Mouse (Mus musculus) cerebellum, postnatal 4 days (tissue): ENCODE results near the gene Mrtfb.
"Not testable (repeated sequence)": the region's sequence is repeated elsewhere in the genome, so short reads cannot be mapped to it uniquely, and the experiment has no call there.

Experiments used
- DNase-seq, 2 experiments: peaks; one replicate each; pipeline ENCODE4 v3.0.0; 2022; ENCODE audit warnings: low spot score in 2 of 2, mixed read lengths in 1 of 2

The Mrtfb gene

DNA sequence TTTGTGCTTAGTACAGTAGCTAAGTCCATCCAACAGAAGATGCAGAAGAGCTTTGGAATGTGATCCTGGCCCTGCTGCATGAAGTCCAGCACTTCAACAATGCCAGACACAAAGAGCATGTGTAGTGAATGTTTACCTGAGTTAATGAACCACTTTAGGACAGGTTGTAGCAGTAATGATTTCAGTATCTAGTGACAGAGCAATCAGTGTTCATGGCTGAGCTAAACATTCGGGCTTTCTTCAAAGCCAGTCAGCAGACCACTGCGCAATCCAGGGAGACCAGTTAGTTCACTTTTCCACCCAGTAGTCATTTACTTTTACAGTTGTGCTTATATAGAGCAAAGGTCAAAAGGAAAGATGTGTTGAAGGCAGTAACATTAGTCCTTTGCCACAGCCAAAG is 20.0 kb downstream of the Mrtfb start:
- no peak for DNase-seq

DNA sequence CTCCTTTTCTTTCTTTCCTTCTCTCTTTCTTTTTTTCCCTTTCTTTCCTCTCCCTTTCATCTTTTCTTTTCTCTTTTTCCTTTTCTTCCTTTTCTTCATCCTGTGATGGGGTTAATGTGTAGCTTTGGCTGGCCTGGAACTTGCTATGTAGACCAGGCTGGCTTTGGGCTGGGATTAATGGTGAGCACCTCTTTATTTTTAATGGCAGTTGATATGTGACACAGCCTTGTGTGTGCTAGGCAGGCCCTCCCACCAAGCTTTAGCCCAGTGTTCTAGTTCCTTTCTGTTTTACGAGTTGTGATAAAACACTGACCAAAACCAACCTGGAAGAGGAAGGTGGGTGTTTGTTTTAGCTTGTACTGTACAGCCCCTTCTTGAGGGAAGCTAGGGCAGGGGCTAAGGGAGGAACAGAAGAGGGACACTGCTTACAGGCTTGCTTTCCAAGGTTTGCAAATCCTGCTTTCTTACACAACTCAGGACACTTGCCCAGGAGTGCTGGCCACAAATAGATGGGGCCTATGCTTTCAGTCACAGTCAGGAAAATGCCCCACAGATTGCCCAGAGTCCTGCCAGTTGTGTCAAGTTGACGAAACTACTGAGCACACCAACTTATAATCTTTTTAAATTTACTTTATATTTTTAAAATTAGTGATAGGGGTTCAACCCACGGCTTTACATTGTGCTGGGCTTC is 20.6 kb downstream of the Mrtfb start:
- no peak for DNase-seq

DNA sequence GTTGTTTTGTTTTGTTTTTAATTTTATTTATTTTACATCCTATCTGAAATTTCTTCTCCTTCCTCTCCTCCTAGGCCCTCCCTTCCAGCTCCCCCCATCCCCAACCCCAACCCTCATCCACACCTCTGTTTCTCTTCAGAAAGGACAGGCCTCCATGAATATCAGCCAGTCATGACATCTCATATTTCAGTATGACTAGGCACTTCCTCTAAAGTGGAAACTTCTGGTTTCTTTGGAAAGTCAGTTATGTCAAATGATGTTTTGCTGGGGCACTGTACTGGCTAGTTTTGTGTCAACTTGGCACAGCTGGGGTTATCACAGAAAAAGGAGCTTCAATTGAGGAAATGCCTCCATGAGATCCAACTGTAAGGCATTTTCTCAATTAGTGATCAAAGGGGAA is 30.1 kb downstream of the Mrtfb start:
- not testable (repeated sequence) for DNase-seq

DNA sequence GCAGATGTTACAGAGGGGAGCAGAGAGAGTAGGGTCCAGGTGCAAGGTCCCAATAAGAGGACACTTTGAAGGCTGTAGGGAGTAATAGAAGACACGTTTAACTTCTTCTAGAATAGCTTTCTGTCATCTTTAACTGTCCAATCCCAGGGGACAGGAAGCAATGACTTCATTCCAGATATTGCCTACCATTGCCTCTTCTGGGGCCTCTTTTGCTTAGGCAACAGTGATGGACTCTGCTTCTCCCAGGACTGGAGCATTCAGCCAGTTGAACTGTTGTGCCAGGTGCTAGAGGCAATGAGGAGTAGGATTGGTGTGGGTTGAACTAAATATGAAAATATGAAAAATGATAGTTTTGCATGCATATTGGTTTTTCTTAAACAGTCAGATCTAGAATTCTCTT is 41.6 kb downstream of the Mrtfb start:
- DNase-seq = no peak

DNA sequence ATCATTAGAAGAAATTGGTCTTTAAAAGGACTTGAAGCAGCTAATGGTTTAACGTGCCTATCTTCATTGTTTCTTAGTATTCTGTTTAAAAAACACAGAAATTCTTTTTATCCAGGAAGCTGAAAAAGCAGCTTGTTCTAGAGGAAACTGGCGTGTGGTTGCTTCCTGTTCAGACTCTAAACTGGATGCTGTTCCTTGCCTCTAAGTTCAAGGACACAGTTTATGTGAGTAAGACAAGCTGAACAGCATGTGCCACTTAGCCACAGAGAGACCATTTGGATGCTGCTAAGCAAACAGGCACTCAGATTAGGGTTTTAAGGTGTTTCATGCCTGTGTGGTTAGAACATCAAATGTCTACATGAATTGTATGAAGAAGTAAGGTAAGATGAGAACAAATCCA is 42.7 kb downstream of the Mrtfb start:
- DNase-seq = no peak

DNA sequence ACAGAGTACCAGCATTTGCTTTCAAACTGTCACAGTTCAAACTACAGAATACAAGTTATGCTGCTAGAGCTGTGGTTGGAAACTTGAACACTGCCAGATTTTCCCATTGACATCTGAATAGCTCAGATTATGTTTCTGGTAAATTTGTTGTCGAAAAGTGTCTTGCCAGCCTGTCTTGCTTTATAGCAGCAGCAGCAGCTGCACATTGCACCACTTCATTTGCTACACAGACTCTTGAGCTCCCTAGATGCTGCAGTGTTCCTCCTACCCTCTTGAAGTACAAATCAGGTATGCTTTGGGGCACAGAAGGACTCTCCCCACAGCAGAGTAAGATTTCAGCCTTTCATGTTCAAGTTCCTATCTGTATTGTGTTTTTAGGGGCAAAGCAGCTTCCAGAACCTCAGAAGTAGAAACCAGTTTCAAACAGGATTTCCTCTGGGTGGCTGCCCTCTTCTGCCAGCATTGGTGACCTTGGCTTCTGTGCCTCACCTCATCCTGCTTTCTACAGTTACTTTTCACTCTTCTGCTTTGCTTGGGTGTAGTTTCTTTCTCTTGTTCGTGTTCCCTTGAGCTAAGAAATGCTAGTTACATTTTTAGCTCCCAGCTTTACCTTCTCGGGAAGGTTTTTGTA is 49.9 kb downstream of the Mrtfb start:
- DNase-seq = no peak

DNA sequence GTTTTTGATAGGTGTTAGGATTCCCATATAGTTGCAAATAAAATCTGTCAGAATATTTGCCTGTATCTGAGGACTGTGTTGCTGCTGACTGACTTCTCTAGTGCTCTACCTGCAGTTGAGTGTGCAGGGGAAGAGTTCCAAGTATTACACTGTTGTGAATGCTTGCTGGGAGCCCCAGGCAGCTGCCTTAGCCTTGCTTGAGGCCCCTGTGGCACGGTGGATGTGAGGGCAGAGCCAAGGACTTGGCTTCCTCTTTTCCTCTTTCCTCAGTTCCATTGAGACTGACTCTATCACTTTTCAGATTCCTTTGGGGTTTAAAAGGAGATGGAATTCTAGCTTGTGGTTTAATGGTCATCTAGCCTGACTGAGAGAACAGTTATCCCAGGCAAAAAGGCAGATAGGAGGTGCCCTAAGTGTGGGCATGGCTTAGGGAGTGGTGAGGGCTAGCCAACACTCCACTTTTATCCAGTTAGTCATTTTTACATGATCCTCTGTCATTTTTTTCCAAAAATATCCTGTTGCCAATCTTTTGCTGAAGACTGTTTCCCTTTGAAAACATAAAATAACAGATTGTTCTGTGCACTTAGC is 53.9 kb downstream of the Mrtfb start:
- no peak for DNase-seq

DNA sequence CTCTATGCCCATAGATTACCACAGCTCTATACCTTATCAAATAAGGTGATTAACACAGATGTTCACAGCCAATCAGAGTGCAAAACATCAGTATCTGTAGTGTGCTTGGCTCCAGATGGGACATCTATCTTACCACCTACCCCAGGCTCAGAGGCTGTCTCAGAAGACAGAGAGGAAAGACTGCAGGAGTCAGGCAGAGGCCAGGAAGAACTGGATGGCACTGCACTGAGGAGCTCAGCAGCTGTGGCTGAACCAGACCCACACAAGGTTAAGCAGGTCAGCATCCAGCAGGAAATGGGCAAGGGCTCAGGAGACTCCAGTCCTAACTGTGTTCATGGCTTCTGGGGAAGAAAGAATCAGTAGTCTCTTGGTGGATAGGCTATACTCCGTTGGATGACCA is 55.1 kb downstream of the Mrtfb start:
- no peak for DNase-seq

DNA sequence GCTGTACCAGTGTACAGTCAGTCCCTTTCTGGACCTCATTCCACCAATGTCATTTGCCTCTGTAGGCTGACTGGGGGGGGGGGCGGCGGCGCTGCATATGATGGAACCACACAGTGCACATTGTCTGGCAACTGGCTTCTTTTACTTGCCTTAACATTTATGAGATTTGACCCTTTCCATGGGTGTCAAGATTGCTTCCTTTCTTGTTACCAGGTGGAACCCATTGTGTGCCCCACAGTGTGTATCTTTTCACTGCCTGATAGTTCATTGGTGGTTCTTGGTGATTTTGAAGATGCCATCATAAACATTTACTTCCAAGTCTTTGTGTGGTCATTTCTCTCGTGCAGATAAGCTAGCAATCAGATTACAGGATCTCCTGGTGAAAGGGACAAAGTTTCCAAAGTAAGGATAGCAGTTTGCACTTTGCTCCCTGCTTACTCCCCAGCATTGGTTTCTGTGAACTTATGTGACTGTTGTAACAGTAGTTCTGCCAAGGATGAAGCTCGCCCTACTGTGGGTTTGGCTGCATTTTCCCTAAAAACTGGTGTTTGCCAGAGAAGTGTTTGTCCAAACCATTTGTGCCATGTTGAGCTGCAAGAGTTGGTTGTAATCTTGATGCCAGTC is 56.9 kb downstream of the Mrtfb start:
- DNase-seq = no peak

DNA sequence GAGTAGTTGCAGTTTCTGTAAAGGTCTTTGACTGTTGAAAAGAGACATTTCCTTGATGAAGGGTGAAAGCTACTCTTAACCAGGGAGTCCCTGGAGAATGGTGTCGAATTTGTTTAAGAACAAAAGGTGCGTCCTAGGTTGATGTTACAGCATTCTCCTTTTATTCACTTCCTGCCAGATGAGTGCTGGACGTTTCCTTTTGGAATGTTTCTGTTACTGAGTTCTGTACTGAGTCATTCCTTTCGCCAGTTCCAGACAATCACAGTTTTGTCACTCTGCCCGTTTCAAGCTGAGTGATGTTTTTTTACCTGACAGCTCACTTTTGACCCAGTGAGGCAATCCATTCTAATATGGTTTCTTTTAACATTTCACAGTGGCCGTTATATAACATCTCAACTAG is 67.5 kb downstream of the Mrtfb start:
- DNase-seq = no peak

DNA sequence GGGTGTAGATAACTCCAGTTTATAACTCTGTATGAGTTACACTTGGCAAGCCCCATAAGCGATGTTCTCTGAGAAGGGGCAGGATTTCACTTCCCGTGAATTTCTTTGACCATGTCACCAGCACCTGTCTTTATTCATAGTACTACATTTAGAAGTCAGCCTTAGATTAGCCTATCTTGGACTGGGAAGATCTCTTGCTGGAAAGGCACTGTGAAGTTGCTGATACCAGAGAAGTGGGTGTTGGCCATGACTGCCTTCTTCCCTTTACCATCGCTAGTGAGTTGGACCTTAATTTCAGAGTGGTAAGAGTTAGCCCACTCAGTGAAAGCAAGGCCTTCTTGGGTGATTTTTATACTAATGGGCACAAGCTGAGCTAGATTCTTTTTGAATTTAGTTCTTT is 70.3 kb downstream of the Mrtfb start:
- no peak for DNase-seq

DNA sequence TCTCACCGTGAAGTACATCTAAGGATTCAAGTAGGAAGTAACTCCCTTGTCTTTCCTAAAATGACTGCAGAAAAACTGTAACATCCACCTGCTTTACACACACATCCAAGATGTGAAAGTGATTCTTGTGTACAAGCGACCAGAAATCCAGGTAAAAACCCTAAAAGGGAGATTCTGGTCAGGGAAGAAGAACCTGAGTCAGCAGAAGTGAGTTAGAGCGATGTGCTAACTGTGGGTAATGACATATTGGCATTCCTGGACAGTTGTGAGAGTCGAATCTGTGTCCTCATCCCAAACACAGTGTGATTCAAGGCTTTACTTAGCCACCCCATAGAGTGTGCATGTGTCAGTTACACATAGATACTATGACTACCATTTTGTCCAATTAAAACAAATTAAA is 72.4 kb downstream of the Mrtfb start:
- no peak for DNase-seq

DNA sequence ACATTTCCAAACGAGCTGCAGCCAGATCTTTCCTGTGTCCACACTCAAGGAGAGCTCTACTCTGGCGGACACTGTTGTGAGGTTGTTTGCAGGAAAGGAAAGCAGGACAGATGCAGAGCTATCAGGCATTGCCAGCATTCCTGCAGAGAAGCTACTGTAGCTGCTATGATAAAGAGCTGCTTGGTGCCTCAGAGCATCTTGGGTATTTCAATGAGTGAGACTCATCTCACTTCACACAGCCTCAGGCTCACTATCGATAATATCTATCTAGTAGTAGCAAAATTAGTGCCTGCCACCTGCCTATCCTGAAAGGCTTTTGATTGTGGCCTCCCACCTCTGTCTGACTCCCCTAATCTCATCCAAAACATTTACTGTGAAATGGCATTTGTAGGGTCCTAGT is 73.4 kb downstream of the Mrtfb start:
- DNase-seq = no peak

DNA sequence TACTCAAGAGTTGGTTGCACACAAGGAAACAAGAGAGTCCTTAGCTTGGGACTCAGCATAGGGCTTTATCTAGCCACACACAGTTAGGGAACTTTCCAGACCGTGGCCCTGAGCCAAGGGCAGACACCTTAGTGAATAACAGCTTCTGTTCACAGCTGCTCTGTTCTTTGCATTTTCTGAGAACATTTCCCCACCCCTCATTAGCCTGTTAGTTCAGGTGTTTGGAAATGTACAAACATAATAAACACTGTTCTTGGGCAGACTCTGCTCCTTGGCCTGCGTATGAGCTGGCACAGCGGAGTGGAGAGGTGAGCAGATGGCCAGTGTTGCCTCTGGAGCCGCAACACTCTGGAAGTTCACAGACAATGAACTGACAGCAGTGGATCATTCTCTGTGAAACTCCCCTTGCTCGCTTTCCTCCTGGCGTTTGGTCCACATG is 74.0 kb downstream of the Mrtfb start:
- DNase-seq = no peak

DNA sequence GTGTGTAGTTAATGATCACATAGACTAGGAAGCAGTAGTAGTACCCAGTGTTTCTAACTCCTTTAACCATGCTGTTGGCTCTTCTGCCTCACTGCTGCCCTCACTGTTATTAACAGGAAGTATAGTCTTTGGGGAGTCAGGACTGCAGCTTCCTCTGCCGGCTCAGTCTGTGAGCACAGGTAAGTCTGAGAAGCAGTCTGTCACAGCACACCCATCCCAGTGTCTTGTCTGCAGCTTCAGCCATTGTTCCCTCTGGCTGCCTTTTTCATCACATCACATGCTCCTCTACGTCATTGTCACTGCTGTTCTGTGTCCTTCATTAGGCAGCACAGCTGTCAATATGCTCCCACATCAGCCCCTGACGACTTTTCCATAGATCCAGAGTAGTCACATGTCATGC is 75.6 kb downstream of the Mrtfb start:
- no peak for DNase-seq

DNA sequence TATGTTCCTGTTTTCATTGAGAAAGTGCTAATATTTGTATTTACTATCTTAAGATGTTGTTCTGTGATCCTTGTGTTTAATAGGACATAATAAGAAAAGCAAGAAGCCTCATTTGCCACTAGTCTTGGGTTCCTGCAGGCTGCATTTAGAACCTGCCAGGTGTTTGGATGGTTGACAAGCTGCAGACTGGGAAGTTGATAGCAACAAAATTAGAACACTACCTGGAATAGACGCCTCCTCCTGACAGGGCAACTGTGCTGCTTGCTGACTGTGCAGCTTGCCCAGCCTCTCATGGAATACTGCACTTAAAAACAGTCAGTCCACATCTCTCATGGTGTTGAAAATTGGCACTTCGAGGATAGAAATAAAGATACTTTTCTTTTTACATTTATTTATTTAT is 76.3 kb downstream of the Mrtfb start:
- no peak for DNase-seq

DNA sequence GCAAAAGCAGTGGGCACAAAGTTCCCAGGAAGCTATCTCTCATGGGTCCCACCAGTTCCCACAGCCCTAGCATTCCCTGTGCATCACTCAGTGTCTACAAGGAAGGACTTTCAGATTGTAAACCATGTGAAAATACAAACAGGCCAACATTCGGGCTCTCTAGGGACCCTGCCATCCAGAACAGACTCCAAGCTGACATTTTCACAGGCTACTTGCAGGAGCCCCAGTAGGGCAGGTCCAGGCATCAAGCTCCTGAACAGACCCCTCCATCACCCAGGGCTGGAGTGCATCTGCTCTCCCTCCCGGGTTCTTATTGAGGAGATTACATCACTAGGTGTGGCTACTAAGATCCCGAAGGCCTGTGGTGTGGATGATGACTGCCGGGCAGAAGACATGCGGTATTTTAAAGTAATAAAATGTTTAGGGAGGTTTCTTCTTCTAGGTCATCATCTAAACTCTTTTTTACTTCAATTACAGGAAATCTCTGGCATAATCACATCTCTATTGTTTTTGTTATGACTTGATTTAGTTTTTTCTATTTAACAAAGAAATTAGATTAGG is 77.6 kb downstream of the Mrtfb start:
- DNase-seq = no peak

DNA sequence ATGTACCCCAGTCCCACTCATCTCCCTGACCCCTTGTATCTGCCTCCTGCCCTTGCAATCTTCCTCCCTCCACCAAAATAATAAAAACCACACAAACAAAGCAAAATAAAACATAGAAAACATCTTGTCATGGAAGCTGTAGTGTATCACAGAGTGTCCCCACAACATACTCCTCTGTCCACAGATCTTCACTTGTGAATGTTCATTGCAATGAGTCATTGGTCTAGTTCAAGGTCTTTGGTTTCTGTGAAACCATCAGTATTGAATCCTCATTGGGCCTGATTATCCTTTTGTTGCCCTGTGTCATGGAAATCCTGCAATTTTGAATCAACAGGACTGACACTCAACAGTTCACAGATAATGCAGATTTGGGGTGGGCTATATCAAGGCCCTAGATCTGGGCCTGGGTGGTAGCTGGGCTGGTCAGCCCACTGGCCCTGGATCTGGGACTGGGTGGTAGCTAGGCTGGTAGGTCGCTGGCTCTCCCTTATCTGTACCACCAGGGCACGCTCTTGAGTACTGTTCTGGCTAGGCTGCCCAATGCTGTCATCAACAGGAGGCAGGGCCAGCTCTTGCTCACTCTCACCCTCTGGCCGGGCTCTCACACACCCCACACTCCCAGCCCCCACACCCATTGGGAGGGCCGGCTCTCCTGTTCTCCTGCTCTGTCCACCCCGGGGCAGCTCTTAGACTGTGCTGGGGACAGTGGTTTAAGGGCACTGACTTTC is 80.4 kb downstream of the Mrtfb start:
- no peak for DNase-seq

DNA sequence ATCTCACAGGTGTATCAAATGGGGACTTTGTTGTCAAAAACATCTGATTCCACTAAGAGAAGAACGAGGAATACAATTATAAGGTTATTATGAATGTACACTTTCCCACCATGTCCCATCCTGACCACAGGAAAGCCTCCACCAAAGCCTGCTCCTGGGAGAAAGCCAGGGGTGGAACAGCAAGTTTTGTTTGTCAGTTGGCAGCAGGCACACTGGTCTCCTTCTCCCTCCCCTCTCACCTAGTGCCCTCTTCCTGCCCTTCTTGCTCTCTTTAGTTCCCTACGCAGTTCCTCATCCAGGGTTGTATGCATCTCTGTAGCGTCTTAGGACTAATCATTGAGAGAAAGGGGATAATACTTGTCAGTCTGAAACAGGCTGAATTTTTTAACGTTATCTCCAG is 81.8 kb downstream of the Mrtfb start:
- DNase-seq = no peak

DNA sequence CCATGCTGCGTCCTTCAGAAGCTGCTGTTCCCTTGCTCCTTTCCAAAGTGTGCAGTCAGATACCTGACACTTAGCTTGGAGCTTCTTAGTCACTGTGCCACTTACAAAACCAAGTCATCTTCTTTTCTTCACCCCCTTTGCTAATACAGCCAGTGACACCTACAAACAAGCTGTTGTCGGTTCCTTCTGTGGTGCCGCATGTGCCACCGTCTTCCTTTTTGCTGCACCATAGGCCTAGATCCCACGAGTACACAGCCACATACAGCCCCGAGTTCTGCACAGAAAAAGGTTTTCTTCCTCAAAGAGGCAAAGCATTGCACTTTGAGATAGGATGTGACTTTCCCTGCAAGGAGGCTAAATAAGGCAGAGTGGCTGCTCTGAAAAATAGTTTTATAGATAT is 83.2 kb downstream of the Mrtfb start:
- no peak for DNase-seq

DNA sequence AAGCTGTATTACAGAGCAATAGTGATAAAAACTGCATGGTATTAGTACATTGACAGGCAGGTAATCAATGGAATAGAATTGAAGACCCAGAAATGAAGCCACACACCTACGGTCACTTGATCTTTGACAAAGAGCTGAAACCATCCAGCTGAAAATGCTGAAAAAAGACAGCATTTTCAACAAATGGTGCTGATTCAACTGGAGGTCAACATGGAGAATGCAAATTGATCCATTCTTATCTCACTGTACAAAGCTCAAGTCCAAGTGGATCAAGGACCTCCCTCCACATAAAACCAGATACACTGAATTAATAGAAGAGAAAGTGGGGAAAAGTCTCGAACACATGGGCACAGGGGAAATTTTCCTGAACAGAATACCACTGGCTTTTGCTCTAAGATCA is 89.5 kb downstream of the Mrtfb start:
- not testable (repeated sequence) for DNase-seq

DNA sequence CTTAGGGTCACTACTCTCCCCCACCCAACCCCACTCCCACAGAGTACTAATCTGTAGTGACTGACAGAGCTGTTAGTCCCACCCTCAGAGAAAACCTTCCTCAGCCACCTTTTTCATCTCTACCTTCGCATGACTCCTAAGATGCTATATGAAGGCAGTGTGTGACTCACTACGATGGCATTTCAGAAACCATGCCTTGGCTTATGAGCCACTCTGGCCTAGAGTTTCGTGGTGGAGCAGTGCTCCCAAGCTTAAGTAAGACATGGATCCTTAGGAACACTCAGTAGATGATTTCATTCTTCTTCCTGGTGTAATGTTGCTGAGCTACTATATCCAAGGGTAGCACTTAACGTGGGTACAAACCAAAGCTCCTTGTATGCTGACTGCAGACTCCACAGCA is 94.4 kb downstream of the Mrtfb start:
- no peak for DNase-seq
